Mouse (Mus musculus) G1E (cell line): ENCODE data around the gene Grik4. TPM values are rescaled to one million over a fixed set of nuclear protein-coding genes. Genes with fewer than 3 reads are reported as not detected.

Experiments
- ATAC-seq: 2 replicates; pipeline ENCODE4 v1.8.0; 2016; ENCODE audit warnings: mild to moderate bottlenecking; ENCODE audit not compliant: insufficient number of reproducible peaks, poor library complexity, low FRiP score, severe bottlenecking; ENCODE audit errors: extremely low read depth
- DNase-seq: peaks from one replicate; pipeline ENCODE4 v3.0.0; 2012; ENCODE audit warnings: low spot score
- H3K27me3 ChIP-seq: 2 replicates; pipeline ENCODE4 v1.6.1; 2012; ENCODE audit warnings: mild to moderate bottlenecking, low read length, inconsistent platforms; ENCODE audit not compliant: insufficient read depth
- H3K36me3 ChIP-seq: replicated peaks from 2 replicates; pipeline ENCODE3; 2012; ENCODE audit warnings: mild to moderate bottlenecking, inconsistent platforms
- H3K4me1 ChIP-seq: 2 replicates; pipeline ENCODE4 v1.6.1; 2012; ENCODE audit warnings: low read depth, low read length, inconsistent platforms, mixed read lengths; ENCODE audit not compliant: insufficient read depth
- H3K4me3 ChIP-seq: 2 replicates; pipeline ENCODE4 v1.5.1; 2012; ENCODE audit warnings: low read depth, mild to moderate bottlenecking, inconsistent platforms, low read length, moderate library complexity, mixed read lengths
- H3K9me3 ChIP-seq: replicated peaks from 2 replicates; pipeline ENCODE4 v1.6.1; 2012; ENCODE audit warnings: inconsistent platforms
- CTCF ChIP-seq: IDR thresholded peaks from 2 replicates; pipeline ENCODE4 v1.5.1; 2012; ENCODE audit warnings: low read depth, low read length, inconsistent platforms, mixed read lengths
- GATA1 ChIP-seq: IDR thresholded peaks from 2 replicates; pipeline ENCODE4 v1.6.1; 2012; ENCODE audit warnings: borderline replicate concordance, low read length, inconsistent platforms, mixed read lengths
- GATA2 ChIP-seq: IDR thresholded peaks from 2 replicates; pipeline ENCODE4 v1.6.1; 2012; ENCODE audit warnings: low read depth, low read length, inconsistent platforms, borderline replicate concordance
- POLR2AphosphoS5 ChIP-seq: IDR thresholded peaks from 2 replicates; pipeline ENCODE4 v1.6.1; 2012; ENCODE audit warnings: low read depth, low read length, inconsistent platforms; ENCODE audit not compliant: insufficient replicate concordance
- TAL1 ChIP-seq: conservative IDR thresholded peaks from 2 replicates; pipeline ENCODE4 v1.6.1; 2012; ENCODE audit warnings: low read depth, low read length, inconsistent platforms, mixed read lengths
- polyA plus RNA-seq: library from polyadenylated mRNA; stranded (reverse); fragments of >175 nt; gene quantifications from 2 replicates; pipeline ENCODE4 v1.2.3, GENCODE M21; 2012
- total RNA-seq, 2 experiments: library from RNA; stranded (forward) in 1 of 2; stranded (reverse) in 1 of 2; fragments of 200-1000 nt in 1 of 2; fragments of >200 nt in 1 of 2; fragmentation: Nextera tagmentation in 1 of 2; gene quantifications; 2 replicates each; pipeline ENCODE4 v1.2.3; 2014 to 2017

The Grik4 gene
- total and polyA plus RNA-seq, 3 experiments: under 0.01 TPM; not detected in 2

GRCm38 (mm10) chr9:42544521-42544920 is 399.8 kb downstream of the Grik4 start:
- DNase-seq (no peak), ATAC-seq (no peak)
- TF ChIP-seq GATA1 (no peak), TAL1 (no peak), POLR2AphosphoS5 (no peak)
- Histone ChIP-seq H3K27me3 (peaks cover 19% of the 10 kb centered on the region), H3K9me3 (no peaks in the 10 kb centered on the region), H3K4me3 (no peak overlapping the region), H3K4me1 (no peaks in the 10 kb centered on the region), H3K36me3 (no peaks in the 10 kb centered on the region)

GRCm38 (mm10) chr9:42533491-42533890 is 410.8 kb downstream of the Grik4 start:
- no peaks in the 10 kb centered on the region for H3K9me3 ChIP-seq
- H3K4me1 ChIP-seq: no peaks in the 10 kb centered on the region
- no peak for DNase-seq
- no peak for ATAC-seq
- H3K27me3 ChIP-seq: peaks cover 6% of the 10 kb centered on the region
- no peak for TF ChIP-seq POLR2AphosphoS5
- TF ChIP-seq GATA1: no peak
- TF ChIP-seq CTCF: no peak
- TF ChIP-seq TAL1: no peak
- TF ChIP-seq GATA2: no peak
- H3K4me3 ChIP-seq: no peak overlapping the region
- no peaks in the 10 kb centered on the region for H3K36me3 ChIP-seq

- no peak for TF ChIP-seq GATA2
- no peak for TF ChIP-seq GATA1
- no peak for TF ChIP-seq CTCF
- TF ChIP-seq POLR2AphosphoS5: no peak
- no peak for TF ChIP-seq TAL1
- ATAC-seq (no peak), DNase-seq (no peak)
- Histone ChIP-seq H3K36me3 (no peaks in the 10 kb centered on the region), H3K9me3 (no peaks in the 10 kb centered on the region), H3K27me3 (peaks cover 9% of the 10 kb centered on the region), H3K4me3 (no peak overlapping the region), H3K4me1 (no peaks in the 10 kb centered on the region)
Measured at GRCm38 (mm10) chr9:42533041-42533440, 411.3 kb downstream of the Grik4 start.

- no peaks in the 10 kb centered on the region for H3K4me1 ChIP-seq
- H3K9me3 ChIP-seq: no peaks in the 10 kb centered on the region
- H3K4me3 ChIP-seq: no peak overlapping the region
- no peak for TF ChIP-seq TAL1
- H3K27me3 ChIP-seq: peaks cover 11% of the 10 kb centered on the region
- DNase-seq (no peak), ATAC-seq (no peak)
- H3K36me3 ChIP-seq: no peaks in the 10 kb centered on the region
Measured at GRCm38 (mm10) chr9:42531951-42532350, 412.3 kb downstream of the Grik4 start.

- H3K27me3 ChIP-seq: peaks cover 11% of the 10 kb centered on the region
- H3K9me3 ChIP-seq: no peaks in the 10 kb centered on the region
- no peak overlapping the region for H3K4me3 ChIP-seq
- DNase-seq (no peak), ATAC-seq (no peak)
- no peak for TF ChIP-seq CTCF
- H3K36me3 ChIP-seq: no peaks in the 10 kb centered on the region
- H3K4me1 ChIP-seq: no peaks in the 10 kb centered on the region
Measured at GRCm38 (mm10) chr9:42530221-42531152, 413.8 kb downstream of the Grik4 start.

- H3K9me3 ChIP-seq: no peaks in the 10 kb centered on the region
- ATAC-seq (no peak), DNase-seq (no peak)
- H3K4me1 ChIP-seq: no peaks in the 10 kb centered on the region
- no peak for TF ChIP-seq GATA2
- no peak for TF ChIP-seq GATA1
- TF ChIP-seq TAL1: no peak
- no peak for TF ChIP-seq POLR2AphosphoS5
- no peak for TF ChIP-seq CTCF
- H3K36me3 ChIP-seq: no peaks in the 10 kb centered on the region
- H3K27me3 ChIP-seq: peaks cover 17% of the 10 kb centered on the region
- no peak overlapping the region for H3K4me3 ChIP-seq
Measured at GRCm38 (mm10) chr9:42520587-42521084, 423.7 kb downstream of the Grik4 start.

- ATAC-seq: no peak
- Histone ChIP-seq H3K27me3 (peaks cover 17% of the 10 kb centered on the region), H3K4me1 (no peaks in the 10 kb centered on the region), H3K4me3 (no peak overlapping the region), H3K9me3 (no peaks in the 10 kb centered on the region), H3K36me3 (no peaks in the 10 kb centered on the region)
- DNase-seq: no peak
- TF ChIP-seq POLR2AphosphoS5 (no peak), CTCF (no peak), GATA1 (no peak)
Measured at GRCm38 (mm10) chr9:42518163-42518562, 426.1 kb downstream of the Grik4 start.
